Mouse (Mus musculus) limb, embryonic 11.5 days (tissue): ENCODE results near the gene Gm10300. TPM values are rescaled to one million over a fixed set of nuclear protein-coding genes. Genes with fewer than 3 reads are reported as not detected.

Experiments
- ATAC-seq: fragments of 200-750 bp; cut with Nextera tagmentation; 2 replicates; pipeline ENCODE4 v1.8.0; 2017; ENCODE audit warnings: low read depth; ENCODE audit not compliant: insufficient number of reproducible peaks, low FRiP score, low TSS enrichment
- DNase-seq: peaks from one replicate; pipeline ENCODE4 v3.0.0-alpha.2; 2015; ENCODE audit warnings: low spot score
- H3K27ac ChIP-seq: fragments of 300-500 bp; sonication (generic); replicated peaks from 2 replicates; pipeline ENCODE4 v1.5.1; 2014; ENCODE audit warnings: low read depth, mild to moderate bottlenecking, low read length
- H3K27me3 ChIP-seq: fragments of 300-500 bp; sonication (generic); 2 replicates; pipeline ENCODE4 v1.6.1; 2014; ENCODE audit warnings: mild to moderate bottlenecking, low read length, mixed read lengths; ENCODE audit not compliant: control insufficient read depth, insufficient read depth
- H3K36me3 ChIP-seq: fragments of 300-500 bp; sonication (generic); 2 replicates; pipeline ENCODE4 v1.6.1; 2014; ENCODE audit warnings: mild to moderate bottlenecking, low read length, moderate library complexity, mixed read lengths; ENCODE audit not compliant: control insufficient read depth, insufficient read depth
- H3K4me1 ChIP-seq: fragments of 300-500 bp; sonication (generic); 2 replicates; pipeline ENCODE4 v1.6.1; 2014; ENCODE audit warnings: low read length, mixed read lengths; ENCODE audit not compliant: control insufficient read depth, insufficient read depth
- H3K4me2 ChIP-seq: fragments of 300-500 bp; sonication (generic); 2 replicates; pipeline ENCODE4 v1.6.1; 2014; ENCODE audit warnings: low read depth, mild to moderate bottlenecking, moderate library complexity; ENCODE audit not compliant: severe bottlenecking
- H3K4me3 ChIP-seq: fragments of 300-500 bp; sonication (generic); 2 replicates; pipeline ENCODE4 v1.5.1; 2014; ENCODE audit warnings: low read depth, low read length
- H3K9ac ChIP-seq: fragments of 300-500 bp; sonication (generic); 2 replicates; pipeline ENCODE4 v1.6.1; 2014; ENCODE audit warnings: mild to moderate bottlenecking, low read length
- H3K9me3 ChIP-seq: fragments of 300-500 bp; sonication (generic); 2 replicates; pipeline ENCODE4 v1.6.1; 2016; ENCODE audit warnings: low read length; ENCODE audit not compliant: control insufficient read depth
- WGBS: fragments of 180-500 bp; shearing (Covaris S2); extraction: QIAGEN DNeasy Blood & Tissue Kit; methylation state at CpG from one replicate; pipeline ENCODE4 v1.1.7; 2014; 5-methylcytosine and 5-hydroxymethylcytosine counted together
- polyA plus RNA-seq: library from polyadenylated mRNA; unstranded; fragments of >200 nt; fragmentation: Nextera tagmentation; extraction: Ambion mirVana; gene quantifications from 2 replicates; pipeline ENCODE4 v1.2.1, GENCODE M21; 2014

Gene Gm10300
- polyA plus RNA-seq, 1 experiment from 2014 or later = not detected

DNA sequence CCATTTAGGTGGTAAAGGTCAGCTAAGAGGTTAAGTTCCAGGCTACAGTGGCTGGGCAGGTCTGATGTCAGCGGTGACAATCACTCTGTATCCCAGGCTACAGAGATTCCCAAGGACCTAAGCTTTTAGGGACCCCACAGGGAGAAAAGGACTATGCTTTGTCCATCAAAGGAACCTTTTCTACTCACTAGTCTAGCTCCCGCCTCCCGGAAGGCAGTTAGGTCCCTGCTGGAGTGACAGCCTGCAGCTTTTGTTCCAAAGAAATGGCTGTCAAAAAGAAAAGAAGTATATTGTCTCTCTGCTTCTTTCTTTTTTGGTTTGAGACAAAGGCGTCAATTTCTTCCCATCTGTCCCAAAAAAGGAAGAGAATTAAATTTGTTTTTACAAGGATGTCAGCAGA is 36.7 kb downstream of the Gm10300 start:
- H3K4me2 ChIP-seq = no peak overlapping the region
- no peak overlapping the region for H3K9ac ChIP-seq
- H3K4me3 ChIP-seq = no peak overlapping the region
- no peak for ATAC-seq
- H3K4me1 ChIP-seq = no peaks in the 10 kb centered on the region
- no peak overlapping the region for H3K27ac ChIP-seq
- H3K9me3 ChIP-seq = no peaks in the 10 kb centered on the region
- H3K27me3 ChIP-seq = no peaks in the 10 kb centered on the region
- no peak for DNase-seq
- no peaks in the 10 kb centered on the region for H3K36me3 ChIP-seq
- WGBS = 80% methylated on average over 4 of the region's 4 CpGs

DNA sequence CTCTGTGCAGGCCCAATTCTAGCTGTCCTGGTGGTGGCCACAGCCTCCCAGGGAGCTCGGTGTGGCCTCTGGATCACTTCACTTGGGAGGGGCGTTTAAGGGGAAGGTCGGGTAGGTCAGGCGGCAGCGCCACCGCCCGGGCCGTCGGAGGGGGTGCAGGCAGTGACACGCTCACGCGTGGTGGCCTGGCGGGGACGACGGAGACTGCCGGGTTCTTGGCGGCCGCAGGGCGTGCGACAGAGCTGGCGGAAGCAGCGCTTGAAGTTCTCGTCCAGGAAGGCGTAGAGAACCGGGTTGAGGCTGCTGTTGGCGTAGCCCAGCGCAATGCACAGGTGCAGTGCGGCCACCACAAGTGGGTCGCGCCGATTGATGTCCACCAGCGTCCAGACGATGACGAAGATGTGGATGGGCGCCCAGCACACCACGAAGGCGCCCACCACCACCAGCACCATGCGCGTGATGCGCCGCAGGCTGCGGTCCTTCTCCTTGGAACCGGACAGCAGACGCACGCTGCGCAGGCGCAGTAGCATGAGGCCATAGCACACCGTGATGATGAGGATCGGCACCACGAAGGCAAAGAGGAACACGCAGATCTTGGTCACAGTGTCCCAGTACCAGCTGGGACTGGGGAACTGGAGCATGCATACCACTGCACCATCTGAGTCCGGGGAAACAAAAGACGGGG is 39.1 kb downstream of the Gm10300 start:
- ATAC-seq = no peak
- no peak overlapping the region for H3K9ac ChIP-seq

DNA sequence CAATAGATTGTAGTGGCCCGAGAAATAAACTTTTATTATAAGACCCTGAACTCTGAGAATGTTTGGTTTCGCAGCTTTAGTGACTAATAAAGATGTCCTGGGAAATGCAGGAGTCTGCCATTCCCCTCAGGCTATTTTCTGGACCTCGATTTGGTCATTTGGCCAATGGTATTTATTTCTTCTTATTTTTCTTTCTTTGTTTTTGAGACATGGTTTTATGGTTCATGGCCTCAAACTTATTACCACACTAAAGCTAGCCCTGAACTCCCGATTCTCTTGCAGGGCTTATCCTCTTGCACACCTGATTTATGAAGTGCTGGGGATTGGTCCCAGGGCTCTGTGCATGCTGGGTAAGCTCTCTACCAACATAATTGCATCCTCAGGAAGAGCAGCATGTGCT is 41.8 kb downstream of the Gm10300 start:
- Histone ChIP-seq H3K9ac (no peak overlapping the region), H3K4me2 (no peak overlapping the region), H3K36me3 (no peaks in the 10 kb centered on the region), H3K27ac (no peak overlapping the region), H3K27me3 (no peaks in the 10 kb centered on the region), H3K4me1 (no peaks in the 10 kb centered on the region), H3K4me3 (no peak overlapping the region), H3K9me3 (no peaks in the 10 kb centered on the region)
- no peak for DNase-seq
- WGBS = 52% methylated on average over 4 of the region's 4 CpGs
- no peak for ATAC-seq

More for the DNA sequence above, 39.1 kb downstream of the Gm10300 start:
- Histone ChIP-seq H3K4me2 (peak overlapping the region; percentile 37), H3K27me3 (no peaks in the 10 kb centered on the region), H3K4me3 (peak overlapping the region; percentile 12), H3K27ac (no peak overlapping the region), H3K9me3 (no peaks in the 10 kb centered on the region), H3K4me1 (no peaks in the 10 kb centered on the region), H3K36me3 (no peaks in the 10 kb centered on the region)
- DNase-seq = peak; percentile 28
- 37% methylated on average over 51 of the region's 53 CpGs for WGBS

DNA sequence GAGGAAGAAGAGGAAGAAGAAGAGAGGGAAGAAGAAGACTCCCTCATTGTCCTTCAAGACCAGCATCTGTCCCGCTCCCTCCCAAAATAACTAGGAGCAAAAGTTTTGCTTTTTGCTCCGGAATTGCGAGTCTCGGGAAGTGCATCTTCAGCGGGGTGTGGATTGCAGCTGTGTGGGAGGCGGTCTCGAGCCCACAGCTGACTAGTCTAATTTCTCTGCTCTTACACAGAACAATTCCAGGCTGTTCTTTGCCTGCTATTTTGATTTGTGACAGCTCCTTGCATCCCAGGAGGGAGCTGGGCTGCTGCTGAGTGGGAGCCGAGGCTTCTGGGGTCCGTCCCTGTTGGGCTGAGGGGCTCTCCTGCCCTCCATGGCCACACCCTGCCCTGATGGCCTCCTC is 45.1 kb downstream of the Gm10300 start:
- H3K9ac ChIP-seq = no peak overlapping the region

DNA sequence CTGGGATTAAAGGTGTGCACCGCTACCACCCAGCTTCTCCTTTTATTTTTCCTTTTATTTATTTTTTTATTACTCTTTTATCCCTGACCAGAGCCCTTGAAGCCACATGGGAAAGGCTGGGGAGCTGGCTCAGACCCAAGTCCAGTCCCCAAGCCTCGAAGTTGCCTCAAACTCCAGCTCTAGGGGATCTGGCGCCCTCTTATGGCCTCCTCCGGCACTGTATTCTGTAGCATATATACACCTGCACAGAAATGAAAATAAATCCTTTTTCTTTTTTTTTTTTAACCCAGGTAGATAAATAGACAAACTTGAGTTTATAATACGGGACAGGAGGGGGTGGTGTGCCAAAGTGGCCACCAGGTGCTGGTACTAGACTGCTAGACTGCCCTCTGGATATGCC is 47.2 kb downstream of the Gm10300 start:
- Histone ChIP-seq H3K4me3 (no peak overlapping the region), H3K4me2 (no peak overlapping the region), H3K27ac (no peak overlapping the region), H3K4me1 (no peaks in the 10 kb centered on the region), H3K36me3 (no peaks in the 10 kb centered on the region), H3K9ac (no peak overlapping the region), H3K9me3 (no peaks in the 10 kb centered on the region), H3K27me3 (no peaks in the 10 kb centered on the region)
- DNase-seq (no peak), ATAC-seq (no peak)
- 79% methylated on average over 5 of the region's 5 CpGs for WGBS

More for the DNA sequence above, 45.1 kb downstream of the Gm10300 start:
- 65% methylated on average over 9 of the region's 9 CpGs for WGBS
- Histone ChIP-seq H3K27ac (no peak overlapping the region), H3K27me3 (no peaks in the 10 kb centered on the region), H3K36me3 (no peaks in the 10 kb centered on the region), H3K9me3 (no peaks in the 10 kb centered on the region), H3K4me2 (no peak overlapping the region), H3K4me1 (no peaks in the 10 kb centered on the region), H3K4me3 (no peak overlapping the region)
- no peak for ATAC-seq
- DNase-seq = no peak

DNA sequence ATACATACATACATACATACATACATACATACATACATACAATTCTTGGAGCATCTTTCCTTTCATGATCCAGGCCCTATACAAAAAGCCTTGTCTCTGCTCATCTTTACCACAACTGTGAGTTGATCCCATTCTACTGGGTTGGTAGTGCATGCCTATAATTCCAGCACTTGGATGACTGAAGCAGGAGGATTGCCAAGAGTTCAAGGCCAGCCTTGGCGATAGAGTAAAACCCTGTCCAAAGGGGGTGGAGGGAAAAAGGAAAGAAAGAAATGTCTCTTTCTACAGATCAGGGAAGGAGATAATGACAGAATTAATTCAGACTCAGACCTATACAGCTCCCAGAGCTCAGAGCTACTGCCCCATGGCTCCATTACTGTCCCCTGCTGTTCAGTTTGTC is 48.7 kb downstream of the Gm10300 start:
- Histone ChIP-seq H3K27me3 (no peaks in the 10 kb centered on the region), H3K9me3 (no peaks in the 10 kb centered on the region), H3K36me3 (no peaks in the 10 kb centered on the region), H3K27ac (no peak overlapping the region), H3K4me1 (no peaks in the 10 kb centered on the region), H3K9ac (no peak overlapping the region), H3K4me2 (no peak overlapping the region), H3K4me3 (no peak overlapping the region)
- DNase-seq (no peak), ATAC-seq (no peak)
- WGBS = 81% methylated on average over 1 of the region's 1 CpGs

Other genes starting within 250 kb of the Gm10300 start
- 12.5 and 13.3 TPM in 2 replicates for gene Ptpru, start 236.4 kb upstream of the Gm10300 start, polyA plus RNA-seq
- 43.3 and 45.3 TPM in 2 replicates for gene Mecr, start 231.2 kb upstream of the Gm10300 start, polyA plus RNA-seq
- 140 and 150 TPM in 2 replicates for gene Srsf4, start 201.1 kb upstream of the Gm10300 start, polyA plus RNA-seq
- 1.3 and 2.4 TPM in 2 replicates for gene Tmem200b, start 152.9 kb upstream of the Gm10300 start, polyA plus RNA-seq
- gene Epb41, start 624 bp downstream of the Gm10300 start, polyA plus RNA-seq = 107 and 120 TPM in 2 replicates
- 0.09 TPM in 2 replicates for gene Oprd1, start 69.8 kb downstream of the Gm10300 start, polyA plus RNA-seq
- 162 and 179 TPM in 2 replicates for gene Ythdf2, start 137.6 kb downstream of the Gm10300 start, polyA plus RNA-seq
- gene Gmeb1, start 186.9 kb downstream of the Gm10300 start, polyA plus RNA-seq = 43.9 and 48.3 TPM in 2 replicates
- 64.4 and 66.7 TPM in 2 replicates for gene Taf12, start 199.7 kb downstream of the Gm10300 start, polyA plus RNA-seq
- 0.61 and 0.95 TPM in 2 replicates for gene Rab42, start 228.7 kb downstream of the Gm10300 start, polyA plus RNA-seq